Mouse (Mus musculus) gastrocnemius, adult 18-20 months (tissue): ENCODE measurements around the gene Srek1ip1. TPM values are rescaled to one million over a fixed set of nuclear protein-coding genes. Genes with fewer than 3 reads are reported as not detected.

Source experiments
- DNase-seq: peaks from one replicate; pipeline ENCODE4 v3.0.0; 2021; ENCODE audit warnings: low spot score
- total RNA-seq, 2 experiments: library from RNA; stranded (reverse); gene quantifications; 2 replicates each; pipeline ENCODE4 v1.2.3; 2021

The Srek1ip1 gene
- total RNA-seq, 2 experiments from 2014 or later = 10.8 to 11.0 TPM

GRCm38 (mm10) chr13:104841937-104842336, 49.7 kb downstream of the Srek1ip1 start:
- no peak for DNase-seq

- no peak for DNase-seq
Measured at GRCm38 (mm10) chr13:104843295-104844089, 51.2 kb downstream of the Srek1ip1 start.

GRCm38 (mm10) chr13:104853645-104854044, 61.4 kb downstream of the Srek1ip1 start:
- no peak for DNase-seq

GRCm38 (mm10) chr13:104863127-104863979, 71.1 kb downstream of the Srek1ip1 start, which contains the start of gene Shisal2b:
Gene Shisal2b, minus strand, starts transcription at chr13:104863893.
- no peak for DNase-seq

- no peak for DNase-seq
Measured at GRCm38 (mm10) chr13:104866726-104867125, 74.4 kb downstream of the Srek1ip1 start.

- DNase-seq = no peak
Measured at GRCm38 (mm10) chr13:104869907-104870306, 77.6 kb downstream of the Srek1ip1 start.

- no peak for DNase-seq
Measured at GRCm38 (mm10) chr13:104878508-104878907, 86.2 kb downstream of the Srek1ip1 start.

- DNase-seq = no peak
Measured at GRCm38 (mm10) chr13:104883566-104884249, 91.4 kb downstream of the Srek1ip1 start.

GRCm38 (mm10) chr13:104886308-104887032, 94.2 kb downstream of the Srek1ip1 start:
- DNase-seq = no peak

Other genes with a start within 250 kb of the Srek1ip1 start
- gene Cwc27, start 24.7 kb downstream of the Srek1ip1 start, total RNA-seq = 10 to 100 TPM; 11.0 to 11.8 TPM
- not detected for gene Shisal2b, start 71.4 kb downstream of the Srek1ip1 start, total RNA-seq